Mouse (Mus musculus): ENCODE measurements around the gene Gm13285. TPM values are rescaled to one million over a fixed set of nuclear protein-coding genes. Genes with fewer than 3 reads are reported as not detected.
A peak's percentile ranks its signal among the peaks of the same experiment; 100 is the strongest.
"Not testable (repeated sequence)": the region's sequence is repeated elsewhere in the genome, so short reads cannot be mapped to it uniquely, and the experiment has no call there.

The Gm13285 gene
- polyA plus RNA-seq, 1 experiment from 2014 or later, result 1.4 TPM

DNA sequence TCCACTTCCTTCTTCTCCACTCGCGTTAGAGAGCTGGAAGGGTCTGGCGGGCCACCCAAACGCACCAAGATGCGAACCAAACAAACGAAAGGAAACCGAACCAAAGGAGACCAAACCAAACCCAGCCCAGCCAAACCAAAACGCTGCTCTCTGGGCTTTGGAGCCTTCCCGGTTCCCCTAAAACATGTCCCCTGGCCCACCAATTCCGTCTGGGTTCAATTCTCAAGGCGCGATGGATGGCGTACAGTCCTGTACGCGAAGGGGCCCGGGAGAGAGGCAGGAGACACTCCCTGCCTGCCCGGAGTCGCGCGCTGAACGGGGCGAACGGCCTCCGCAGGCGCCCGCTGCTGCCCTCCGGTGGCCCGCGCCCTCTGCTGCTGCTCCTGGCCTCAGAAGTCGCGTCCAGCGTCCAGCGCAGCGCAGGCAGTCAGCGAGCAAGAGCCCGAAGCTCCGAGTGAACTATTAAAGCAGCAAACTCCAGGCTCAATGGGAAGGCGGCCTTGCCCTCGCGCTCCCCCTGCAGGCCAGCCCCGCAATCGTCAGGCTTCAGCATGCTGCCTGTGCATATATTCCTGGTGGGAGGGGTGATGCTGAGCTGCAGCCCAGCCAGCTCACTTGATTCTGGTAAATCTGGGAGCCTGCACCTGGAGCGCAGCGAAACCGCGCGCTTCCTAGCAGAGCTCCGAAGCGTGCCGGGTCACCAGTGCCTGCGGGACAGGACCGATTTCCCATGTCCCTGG, 5.4 kb upstream of the Gm13285 start, which contains the start of gene Gm13275:
Gene Gm13275, plus strand, starts transcription at position 552 of the 740 bp plus-strand sequence.
- DNase-seq (ENCODE audit: low spot score), result not testable (repeated sequence)

DNA sequence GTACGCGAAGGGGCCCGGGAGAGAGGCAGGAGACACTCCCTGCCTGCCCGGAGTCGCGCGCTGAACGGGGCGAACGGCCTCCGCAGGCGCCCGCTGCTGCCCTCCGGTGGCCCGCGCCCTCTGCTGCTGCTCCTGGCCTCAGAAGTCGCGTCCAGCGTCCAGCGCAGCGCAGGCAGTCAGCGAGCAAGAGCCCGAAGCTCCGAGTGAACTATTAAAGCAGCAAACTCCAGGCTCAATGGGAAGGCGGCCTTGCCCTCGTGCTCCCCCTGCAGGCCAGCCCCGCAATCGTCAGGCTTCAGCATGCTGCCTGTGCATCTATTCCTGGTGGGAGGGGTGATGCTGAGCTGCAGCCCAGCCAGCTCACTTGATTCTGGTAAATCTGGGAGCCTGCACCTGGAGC, 2.4 kb upstream of the Gm13285 start, which contains the start of gene Gm13279:
Gene Gm13279, plus strand, starts transcription at position 301 of the 400 bp plus-strand sequence.
- DNase-seq (ENCODE audit: low spot score), result not testable (repeated sequence)

DNA sequence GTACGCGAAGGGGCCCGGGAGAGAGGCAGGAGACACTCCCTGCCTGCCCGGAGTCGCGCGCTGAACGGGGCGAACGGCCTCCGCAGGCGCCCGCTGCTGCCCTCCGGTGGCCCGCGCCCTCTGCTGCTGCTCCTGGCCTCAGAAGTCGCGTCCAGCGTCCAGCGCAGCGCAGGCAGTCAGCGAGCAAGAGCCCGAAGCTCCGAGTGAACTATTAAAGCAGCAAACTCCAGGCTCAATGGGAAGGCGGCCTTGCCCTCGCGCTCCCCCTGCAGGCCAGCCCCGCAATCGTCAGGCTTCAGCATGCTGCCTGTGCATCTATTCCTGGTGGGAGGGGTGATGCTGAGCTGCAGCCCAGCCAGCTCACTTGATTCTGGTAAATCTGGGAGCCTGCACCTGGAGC, 3.5 kb downstream of the Gm13285 start, which contains the start of gene Gm13287:
Gene Gm13287, plus strand, starts transcription at position 301 of the 400 bp plus-strand sequence.
- not testable (repeated sequence) for DNase-seq (ENCODE audit: low spot score)

DNA sequence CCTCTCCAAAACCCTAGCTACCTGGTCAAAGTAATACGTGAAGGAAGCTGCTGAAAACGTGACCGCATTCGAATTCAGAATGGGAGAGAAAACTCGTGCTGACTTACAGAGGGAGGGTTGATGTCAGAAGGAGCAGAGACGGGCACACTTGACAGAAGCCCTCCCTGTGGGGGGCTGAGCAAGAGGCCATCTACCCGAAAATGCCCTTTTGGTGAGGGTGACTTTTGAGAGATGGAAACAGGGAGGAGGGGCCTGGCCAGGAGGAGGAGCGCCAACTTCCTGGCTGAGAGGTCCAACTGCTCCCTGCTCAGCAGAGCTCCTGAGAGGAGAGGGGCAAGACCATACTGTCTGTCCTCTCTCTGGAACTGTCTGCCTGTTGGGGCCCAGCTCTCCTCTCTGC, 5.8 kb downstream of the Gm13285 start, which contains the start of gene Gm13288:
Gene Gm13288, plus strand, starts transcription at position 301 of the 400 bp plus-strand sequence.
- DNase-seq (ENCODE audit: low spot score), result not testable (repeated sequence)

DNA sequence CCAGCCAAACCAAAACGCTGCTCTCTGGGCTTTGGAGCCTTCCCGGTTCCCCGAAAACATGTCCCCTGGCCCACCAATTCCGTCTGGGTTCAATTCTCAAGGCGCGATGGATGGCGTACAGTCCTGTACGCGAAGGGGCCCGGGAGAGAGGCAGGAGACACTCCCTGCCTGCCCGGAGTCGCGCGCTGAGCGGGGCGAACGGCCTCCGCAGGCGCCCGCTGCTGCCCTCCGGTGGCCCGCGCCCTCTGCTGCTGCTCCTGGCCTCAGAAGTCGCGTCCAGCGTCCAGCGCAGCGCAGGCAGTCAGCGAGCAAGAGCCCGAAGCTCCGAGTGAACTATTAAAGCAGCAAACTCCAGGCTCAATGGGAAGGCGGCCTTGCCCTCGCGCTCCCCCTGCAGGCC, 6.3 kb downstream of the Gm13285 start:
- not testable (repeated sequence) for DNase-seq (ENCODE audit: low spot score)

DNA sequence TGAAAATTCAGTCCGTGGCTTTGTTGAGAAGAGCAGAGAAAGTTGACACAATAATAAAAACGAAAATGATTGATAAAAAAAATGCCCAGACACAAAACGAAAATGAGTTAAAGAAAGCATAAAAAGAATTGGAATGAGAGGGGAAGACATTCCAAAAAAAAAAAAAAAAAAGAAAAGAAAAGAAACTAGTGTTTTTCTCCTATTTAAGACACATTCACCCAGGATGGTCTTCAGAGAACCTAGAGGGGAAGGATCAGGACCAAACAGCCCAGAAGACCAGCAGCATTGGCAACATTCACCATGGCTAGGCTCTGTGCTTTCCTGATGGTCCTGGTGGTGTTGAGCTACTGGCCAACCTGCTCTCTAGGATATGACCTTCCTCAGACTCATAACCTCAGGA, 16.5 kb downstream of the Gm13285 start, which contains the start of gene Ifna7:
Gene Ifna7, plus strand, starts transcription at position 301 of the 400 bp plus-strand sequence.
- no peak for DNase-seq (ENCODE audit: low spot score)

DNA sequence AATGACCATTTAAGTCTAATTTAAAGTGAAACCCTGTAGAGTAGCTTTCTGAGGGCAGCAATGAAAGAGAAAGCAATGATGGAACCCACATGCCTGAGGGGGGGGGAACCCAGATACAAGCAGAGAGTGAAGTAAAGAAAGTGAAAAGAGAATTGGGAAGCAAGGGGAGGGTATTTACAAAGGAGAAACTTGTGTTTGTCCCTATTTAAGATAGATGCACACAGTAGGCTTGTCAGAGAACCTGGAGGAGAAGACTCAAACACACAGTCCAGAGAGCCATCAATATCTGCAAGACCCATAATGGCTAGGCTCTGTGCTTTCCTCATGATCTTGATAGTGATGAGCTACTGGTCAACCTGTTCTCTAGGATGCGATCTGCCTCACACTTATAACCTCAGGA, 20.2 kb downstream of the Gm13285 start, which contains the start of gene Ifna11:
Gene Ifna11, plus strand, starts transcription at position 301 of the 400 bp plus-strand sequence.
- no peak for DNase-seq (ENCODE audit: low spot score)

DNA sequence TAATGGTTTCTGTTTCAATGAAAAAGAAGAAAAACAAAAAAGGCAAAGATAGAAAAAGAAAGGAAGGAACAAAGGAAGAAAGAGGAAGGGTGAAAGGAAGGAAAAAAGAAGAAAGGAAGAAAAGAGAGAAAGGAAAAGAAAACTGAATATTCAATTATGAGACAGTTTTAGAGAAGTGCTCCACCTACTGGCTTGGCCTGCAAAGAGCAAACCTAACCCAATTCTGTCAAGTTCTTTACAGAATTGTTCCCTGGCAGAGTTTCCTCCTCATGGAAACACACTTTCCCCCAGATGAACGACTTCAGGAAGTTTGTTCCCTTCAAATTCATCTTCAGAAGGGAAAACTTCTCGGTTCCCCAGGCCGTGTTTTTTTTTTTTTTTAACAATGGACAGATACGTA, 23.5 kb downstream of the Gm13285 start:
- peak; percentile 29 for DNase-seq (ENCODE audit: low spot score)

DNA sequence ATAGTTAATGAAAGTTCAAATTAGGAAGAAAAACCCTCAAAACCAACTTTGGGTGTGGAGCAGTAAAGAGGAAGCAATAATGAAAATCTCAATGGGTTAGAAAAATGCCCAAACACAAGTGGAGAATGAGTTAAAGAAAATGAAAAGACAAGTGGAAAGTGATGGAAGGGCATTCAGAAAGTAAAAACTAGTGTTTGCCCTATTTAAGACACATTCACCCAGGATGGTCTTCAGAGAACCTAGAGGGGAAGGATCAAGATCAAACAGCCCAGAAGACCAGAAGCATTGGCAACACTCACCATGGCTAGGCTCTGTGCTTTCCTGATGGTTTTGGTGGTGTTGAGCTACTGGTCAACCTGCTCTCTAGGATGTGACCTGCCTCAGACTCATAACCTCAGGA, 27.7 kb downstream of the Gm13285 start, which contains the start of gene Ifna6:
Gene Ifna6, plus strand, starts transcription at position 301 of the 400 bp plus-strand sequence.
- DNase-seq (ENCODE audit: low spot score), result not testable (repeated sequence)

DNA sequence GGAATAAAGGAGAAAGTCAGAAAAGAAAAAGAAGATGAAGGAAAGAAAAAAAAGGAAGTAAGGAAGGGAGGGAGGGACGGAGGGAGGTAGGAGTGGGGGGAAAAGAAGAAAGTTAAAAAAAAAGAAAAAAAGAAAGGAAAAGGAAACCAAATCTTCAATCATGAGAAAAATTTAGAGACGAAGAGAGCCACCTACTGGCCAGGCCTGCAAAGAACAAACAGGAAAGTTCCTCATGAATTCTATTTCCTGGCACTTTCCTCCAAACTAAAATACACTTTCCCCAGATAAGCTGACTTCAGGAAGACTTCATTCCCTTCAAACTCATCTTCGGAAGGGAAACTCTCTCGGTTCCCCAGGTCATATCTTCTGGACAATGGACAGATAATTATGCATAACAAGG, 31.1 kb downstream of the Gm13285 start:
- peak; percentile 45 for DNase-seq (ENCODE audit: low spot score)

DNA sequence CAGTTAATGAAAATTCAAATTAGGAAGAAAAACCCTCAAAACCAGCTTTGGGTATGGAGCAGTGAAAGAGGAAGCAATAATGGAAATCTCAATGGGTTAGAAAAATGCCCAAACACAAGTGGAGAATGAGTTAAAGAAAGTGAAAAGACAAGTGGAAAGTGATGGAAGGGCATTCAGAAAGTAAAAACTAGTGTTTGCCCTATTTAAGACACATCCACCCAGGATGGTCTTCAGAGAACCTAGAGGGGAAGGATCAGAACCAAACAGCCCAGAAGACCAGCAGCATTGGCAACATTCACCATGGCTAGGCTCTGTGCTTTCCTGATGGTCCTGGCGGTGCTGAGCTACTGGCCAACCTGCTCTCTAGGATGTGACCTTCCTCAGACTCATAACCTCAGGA, 35.8 kb downstream of the Gm13285 start, which contains the start of gene Ifna5:
Gene Ifna5, plus strand, starts transcription at position 301 of the 400 bp plus-strand sequence.
- not testable (repeated sequence) for DNase-seq (ENCODE audit: low spot score)

DNA sequence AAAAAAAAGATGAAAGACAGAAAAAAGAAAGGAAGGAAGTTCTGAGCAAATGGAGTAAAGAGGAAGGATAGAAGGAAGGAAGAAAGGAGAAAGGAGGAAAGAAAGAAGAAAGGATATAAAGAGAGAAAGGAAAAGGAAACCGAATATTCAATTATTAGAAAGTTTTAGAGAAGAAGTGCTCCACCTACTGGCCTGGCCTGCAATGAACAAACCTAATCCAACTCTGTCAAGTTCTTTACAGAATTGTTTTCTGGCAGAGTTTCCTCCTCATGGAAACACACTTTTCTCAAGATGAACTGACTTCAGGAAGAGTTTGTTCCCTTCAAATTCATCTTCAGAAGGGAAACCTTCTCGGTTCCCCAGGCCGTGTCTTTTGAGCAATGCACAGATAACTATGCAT, 39.4 kb downstream of the Gm13285 start:
- peak; percentile 17 for DNase-seq (ENCODE audit: low spot score)

DNA sequence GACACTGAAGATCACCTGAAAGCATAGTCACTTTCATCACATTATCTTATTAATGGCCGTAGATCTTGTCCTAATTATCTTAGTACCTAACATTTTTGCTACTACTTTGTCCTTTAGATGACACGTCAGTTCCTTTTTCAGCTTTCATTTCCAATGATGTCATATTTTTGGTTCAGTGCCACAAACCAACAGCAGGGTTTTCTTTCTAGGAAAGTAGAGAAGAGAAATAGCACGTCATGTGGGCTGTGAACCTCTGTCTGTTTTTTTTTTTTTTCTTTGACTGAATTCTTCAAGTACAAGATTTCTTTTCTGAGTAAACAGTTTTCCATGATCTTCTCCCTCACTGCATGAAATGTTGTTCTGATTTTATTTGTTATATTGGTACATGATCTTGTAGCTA, 40.6 kb downstream of the Gm13285 start:
- DNase-seq (ENCODE audit: low spot score), result no peak

DNA sequence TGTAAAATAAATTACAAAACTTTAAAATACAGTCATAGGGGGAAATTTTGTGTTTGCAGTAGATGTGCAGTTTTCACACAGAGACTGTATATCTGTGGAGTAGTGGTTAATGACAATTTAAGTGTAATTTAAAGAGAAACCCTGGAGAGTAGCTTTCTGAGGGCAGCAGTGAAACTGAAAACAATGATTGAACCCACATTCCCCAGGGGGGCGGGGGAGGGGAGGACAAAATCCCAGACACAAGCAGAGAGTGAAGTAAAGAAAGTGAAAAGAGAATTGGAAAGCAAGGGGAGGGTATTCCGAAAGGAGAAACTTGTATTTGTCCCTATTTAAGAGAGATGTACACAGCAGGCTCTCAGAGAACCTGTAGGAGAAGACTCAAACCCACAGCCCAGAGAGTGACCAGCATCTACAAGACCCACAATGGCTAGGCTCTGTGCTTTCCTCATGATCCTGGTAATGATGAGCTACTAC, 42.0 kb downstream of the Gm13285 start, which contains the start of gene Ifna4:
Gene Ifna4, plus strand, starts transcription at position 424 of the 474 bp plus-strand sequence.
- no peak for DNase-seq (ENCODE audit: low spot score)

DNA sequence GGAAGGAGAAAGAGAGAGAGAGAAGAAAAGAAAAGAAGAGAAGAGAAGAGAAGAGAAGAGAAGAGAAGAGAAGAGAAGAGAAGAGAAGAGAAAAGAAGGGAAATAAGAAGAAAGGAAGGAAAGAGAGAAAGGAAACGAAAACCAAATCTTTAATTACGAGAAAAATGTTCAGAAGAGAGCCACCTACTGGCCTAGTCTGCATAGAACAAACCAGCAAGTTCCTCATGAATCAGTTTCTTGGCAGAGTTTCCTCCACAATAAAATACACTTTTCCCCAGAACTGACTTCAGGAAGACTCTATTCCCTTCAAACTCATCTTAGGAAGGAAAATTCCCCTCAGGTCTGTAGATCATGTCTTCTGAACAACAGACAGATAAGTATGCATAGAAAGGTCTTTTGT, 45.9 kb downstream of the Gm13285 start:
- no peak for DNase-seq (ENCODE audit: low spot score)

DNA sequence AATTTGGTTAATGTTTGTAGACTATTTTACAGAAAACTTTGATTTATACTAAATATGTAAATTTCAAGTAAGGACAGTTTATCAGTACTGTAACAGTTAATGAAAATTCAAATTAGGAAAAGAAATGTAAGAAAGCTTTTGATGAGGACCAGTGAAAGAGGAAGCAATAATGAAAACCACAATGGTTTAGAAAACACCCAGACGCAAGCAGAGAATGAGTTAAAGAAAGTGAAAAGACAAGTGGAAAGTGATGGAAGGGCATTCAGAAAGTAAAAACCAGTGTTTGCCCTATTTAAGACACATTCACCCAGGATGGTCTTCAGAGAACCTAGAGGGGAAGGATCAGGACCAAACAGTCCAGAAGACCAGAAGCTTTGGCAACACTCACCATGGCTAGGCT, 50.2 kb downstream of the Gm13285 start, which contains the start of gene Ifna1:
Gene Ifna1, plus strand, starts transcription at position 390 of the 400 bp plus-strand sequence.
- DNase-seq (ENCODE audit: low spot score), result no peak

Other genes with a start within 250 kb of the Gm13285 start
- gene Ifna15, start 241.4 kb upstream of the Gm13285 start, polyA plus RNA-seq (2015; fragmentation: Nextera tagmentation; extraction: Ambion mirVana), result not detected in 2 replicates
- gene Ifna14, start 227.9 kb upstream of the Gm13285 start, polyA plus RNA-seq (2015; fragmentation: Nextera tagmentation; extraction: Ambion mirVana), result not detected in 2 replicates
- gene Ifna9, start 207.3 kb upstream of the Gm13285 start, polyA plus RNA-seq (2015; fragmentation: Nextera tagmentation; extraction: Ambion mirVana), result 0.24 TPM in 1 of 2 replicates, not detected in the other
- not detected in 2 replicates for gene Ifna12, start 196.3 kb upstream of the Gm13285 start, polyA plus RNA-seq (2015; fragmentation: Nextera tagmentation; extraction: Ambion mirVana)
- gene C87499, start 165.3 kb upstream of the Gm13285 start, polyA plus RNA-seq (2015; fragmentation: Nextera tagmentation; extraction: Ambion mirVana), result not detected in 2 replicates
- not detected in 2 replicates for gene Ifna13, start 155.2 kb upstream of the Gm13285 start, polyA plus RNA-seq (2015; fragmentation: Nextera tagmentation; extraction: Ambion mirVana)
- gene Ifna16, start 122.7 kb upstream of the Gm13285 start, polyA plus RNA-seq (2015; fragmentation: Nextera tagmentation; extraction: Ambion mirVana), result not detected in 2 replicates
- not detected in 2 replicates for gene Ifna2, start 115.8 kb upstream of the Gm13285 start, polyA plus RNA-seq (2015; fragmentation: Nextera tagmentation; extraction: Ambion mirVana)
- not detected in 2 replicates for gene Ifnab, start 108.3 kb upstream of the Gm13285 start, polyA plus RNA-seq (2015; fragmentation: Nextera tagmentation; extraction: Ambion mirVana)
- gene Gm26566, start 77.9 kb upstream of the Gm13285 start, polyA plus RNA-seq (2015; fragmentation: Nextera tagmentation; extraction: Ambion mirVana), result 0.63 and 0.85 TPM in 2 replicates
- 55.8 and 59.5 TPM in 2 replicates for gene Klhl9, start 77.2 kb upstream of the Gm13285 start, polyA plus RNA-seq (2015; fragmentation: Nextera tagmentation; extraction: Ambion mirVana)
- not detected in 2 replicates for gene Gm13271, start 44.8 kb upstream of the Gm13285 start, polyA plus RNA-seq (2015; fragmentation: Nextera tagmentation; extraction: Ambion mirVana)
- 0.33 and 0.37 TPM in 2 replicates for gene Gm13283, start 39.5 kb upstream of the Gm13285 start, polyA plus RNA-seq (2015; fragmentation: Nextera tagmentation; extraction: Ambion mirVana)
- gene Gm13290, start 25.8 kb upstream of the Gm13285 start, polyA plus RNA-seq (2015; fragmentation: Nextera tagmentation; extraction: Ambion mirVana), result 0.18 and 0.36 TPM in 2 replicates
- gene Gm13289, start 22.7 kb upstream of the Gm13285 start, polyA plus RNA-seq (2015; fragmentation: Nextera tagmentation; extraction: Ambion mirVana), result not detected in 2 replicates
- not detected in 2 replicates for gene Gm13272, start 19.8 kb upstream of the Gm13285 start, polyA plus RNA-seq (2015; fragmentation: Nextera tagmentation; extraction: Ambion mirVana)
- gene Ifnz, start 17.5 kb upstream of the Gm13285 start, polyA plus RNA-seq (2015; fragmentation: Nextera tagmentation; extraction: Ambion mirVana), result 0.23 and 0.31 TPM in 2 replicates
- gene Gm13276, start 14.0 kb upstream of the Gm13285 start, polyA plus RNA-seq (2015; fragmentation: Nextera tagmentation; extraction: Ambion mirVana), result not detected in 2 replicates
- not detected in 2 replicates for gene Gm13277, start 11.0 kb upstream of the Gm13285 start, polyA plus RNA-seq (2015; fragmentation: Nextera tagmentation; extraction: Ambion mirVana)
- gene Gm13278, start 8.1 kb upstream of the Gm13285 start, polyA plus RNA-seq (2015; fragmentation: Nextera tagmentation; extraction: Ambion mirVana), result not detected in 2 replicates
- gene Gm13275, start 5.2 kb upstream of the Gm13285 start, polyA plus RNA-seq (2015; fragmentation: Nextera tagmentation; extraction: Ambion mirVana), result not detected in 2 replicates
- gene Gm13279, start 2.3 kb upstream of the Gm13285 start, polyA plus RNA-seq (2015; fragmentation: Nextera tagmentation; extraction: Ambion mirVana), result not detected in 2 replicates
- gene Gm13287, start 3.6 kb downstream of the Gm13285 start, polyA plus RNA-seq (2015; fragmentation: Nextera tagmentation; extraction: Ambion mirVana), result not detected in 2 replicates
- not detected in 2 replicates for gene Gm13288, start 5.9 kb downstream of the Gm13285 start, polyA plus RNA-seq (2015; fragmentation: Nextera tagmentation; extraction: Ambion mirVana)
- gene Ifna7, start 16.6 kb downstream of the Gm13285 start, polyA plus RNA-seq (2015; fragmentation: Nextera tagmentation; extraction: Ambion mirVana), result not detected in 2 replicates
- gene Ifna11, start 20.3 kb downstream of the Gm13285 start, polyA plus RNA-seq (2015; fragmentation: Nextera tagmentation; extraction: Ambion mirVana), result not detected in 2 replicates
- gene Ifna6, start 27.8 kb downstream of the Gm13285 start, polyA plus RNA-seq (2015; fragmentation: Nextera tagmentation; extraction: Ambion mirVana), result not detected in 2 replicates
- gene Ifna5, start 35.9 kb downstream of the Gm13285 start, polyA plus RNA-seq (2015; fragmentation: Nextera tagmentation; extraction: Ambion mirVana), result not detected in 2 replicates
- gene Ifna4, start 42.2 kb downstream of the Gm13285 start, polyA plus RNA-seq (2015; fragmentation: Nextera tagmentation; extraction: Ambion mirVana), result not detected in 2 replicates
- gene Ifna1, start 50.4 kb downstream of the Gm13285 start, polyA plus RNA-seq (2015; fragmentation: Nextera tagmentation; extraction: Ambion mirVana), result not detected in 2 replicates
- gene Ifne, start 80.5 kb downstream of the Gm13285 start, polyA plus RNA-seq (2015; fragmentation: Nextera tagmentation; extraction: Ambion mirVana), result not detected in 2 replicates